Mouse (Mus musculus): ENCODE results near the gene Usp46.

Usp46 gene

GRCm38 (mm10) chr5:74067831-74068713 lies at the start of gene Usp46:
Gene Usp46 (minus strand): TSS chr5:74068431.
- TF ChIP-seq GATA4 (IDR thresholded peaks at IDR 0.05; ENCODE audit: insufficient replicate concordance, low read length): no peak

DNA sequence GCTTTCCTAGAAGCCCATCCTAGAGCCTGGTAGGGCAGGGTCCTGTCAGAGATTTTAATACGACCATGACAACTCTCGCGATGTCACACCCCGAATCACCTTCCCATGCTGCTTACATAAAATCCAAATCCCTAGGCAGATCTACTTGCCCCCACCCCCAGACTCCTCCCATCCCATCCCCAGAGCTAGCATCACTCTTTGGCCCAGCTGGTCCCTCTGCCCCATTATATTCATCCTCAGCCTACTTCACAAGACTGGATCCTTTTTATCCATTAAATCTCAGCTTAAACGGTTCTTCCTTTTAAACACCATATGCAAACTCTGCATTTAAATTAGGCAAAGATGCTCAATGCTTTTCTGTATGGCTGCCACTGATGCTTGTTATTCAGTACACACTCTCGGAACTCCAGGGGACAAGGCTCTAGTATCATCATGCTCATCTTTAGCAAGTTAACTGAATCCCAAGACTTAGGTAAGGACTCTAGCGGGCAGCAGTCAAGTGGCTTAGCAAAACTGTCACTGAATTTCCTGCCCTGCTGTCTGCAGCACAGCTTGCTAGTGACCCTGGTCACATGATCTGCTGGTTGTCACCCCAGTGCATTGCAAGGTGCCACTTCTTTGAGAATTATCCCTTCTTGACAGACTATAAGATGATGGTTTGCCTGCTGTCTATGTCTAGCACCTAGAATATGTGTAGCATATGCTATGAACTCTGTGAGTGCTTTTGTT lies 45.9 kb upstream of the Usp46 start:
- TF ChIP-seq GATA4 (IDR thresholded peaks at IDR 0.05; ENCODE audit: insufficient replicate concordance, low read length): no peak

- no peak for TF ChIP-seq GATA4 (IDR thresholded peaks at IDR 0.05; ENCODE audit: insufficient replicate concordance, low read length)
Observed at GRCm38 (mm10) chr5:74105445-74105844, 37.2 kb upstream of the Usp46 start.

DNA sequence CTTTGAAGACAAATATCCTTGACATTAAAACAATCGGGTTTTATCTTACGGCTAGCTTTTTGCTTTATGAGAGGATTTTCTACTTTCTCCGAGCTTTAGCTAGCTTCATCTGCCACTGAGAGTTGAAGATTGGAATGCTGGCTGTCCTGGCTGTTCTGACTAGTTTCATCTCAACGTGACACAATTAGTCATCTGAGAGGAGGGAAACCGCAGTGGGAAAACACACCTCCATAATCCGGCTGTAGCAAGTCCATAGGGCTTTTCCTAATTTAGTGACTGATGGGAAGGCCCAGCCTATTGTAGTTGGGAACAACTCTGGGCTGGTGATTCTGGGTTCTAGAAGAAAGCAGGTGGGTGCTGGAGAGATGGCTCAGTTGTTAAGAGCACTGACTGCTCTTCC lies 33.5 kb upstream of the Usp46 start:
- TF ChIP-seq GATA4 (IDR thresholded peaks at IDR 0.05; ENCODE audit: insufficient replicate concordance, low read length): no peak

GRCm38 (mm10) chr5:74099046-74099445 lies 30.8 kb upstream of the Usp46 start:
- TF ChIP-seq GATA4 (IDR thresholded peaks at IDR 0.05; ENCODE audit: insufficient replicate concordance, low read length): no peak

DNA sequence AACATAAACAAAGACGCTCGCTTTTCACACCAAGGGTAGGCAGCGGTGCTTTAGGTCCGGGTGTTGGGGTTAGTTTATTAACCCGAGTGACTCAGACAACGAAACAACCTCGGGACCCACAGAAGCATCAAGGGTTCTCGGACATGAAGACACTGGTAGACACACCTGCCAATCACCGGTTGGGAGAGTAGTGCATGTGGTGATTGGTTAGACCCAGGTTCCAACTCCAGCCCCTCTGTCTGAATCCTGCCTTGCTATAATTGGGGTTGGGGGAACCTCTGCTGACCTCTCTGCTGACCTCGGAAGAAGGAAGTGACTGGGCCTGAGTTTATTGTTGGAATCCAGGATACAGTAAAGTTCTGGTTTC lies 29.6 kb upstream of the Usp46 start:
- TF ChIP-seq GATA4 (IDR thresholded peaks at IDR 0.05; ENCODE audit: insufficient replicate concordance, low read length): no peak

GRCm38 (mm10) chr5:74097116-74097853 lies 29.1 kb upstream of the Usp46 start:
- TF ChIP-seq GATA4 (IDR thresholded peaks at IDR 0.05; ENCODE audit: insufficient replicate concordance, low read length): no peak

- TF ChIP-seq GATA4 (IDR thresholded peaks at IDR 0.05; ENCODE audit: insufficient replicate concordance, low read length): no peak
Observed at GRCm38 (mm10) chr5:74096060-74096459, 27.8 kb upstream of the Usp46 start.

- TF ChIP-seq GATA4 (IDR thresholded peaks at IDR 0.05; ENCODE audit: insufficient replicate concordance, low read length): no peak
Observed at GRCm38 (mm10) chr5:74095611-74096010, 27.4 kb upstream of the Usp46 start.

DNA sequence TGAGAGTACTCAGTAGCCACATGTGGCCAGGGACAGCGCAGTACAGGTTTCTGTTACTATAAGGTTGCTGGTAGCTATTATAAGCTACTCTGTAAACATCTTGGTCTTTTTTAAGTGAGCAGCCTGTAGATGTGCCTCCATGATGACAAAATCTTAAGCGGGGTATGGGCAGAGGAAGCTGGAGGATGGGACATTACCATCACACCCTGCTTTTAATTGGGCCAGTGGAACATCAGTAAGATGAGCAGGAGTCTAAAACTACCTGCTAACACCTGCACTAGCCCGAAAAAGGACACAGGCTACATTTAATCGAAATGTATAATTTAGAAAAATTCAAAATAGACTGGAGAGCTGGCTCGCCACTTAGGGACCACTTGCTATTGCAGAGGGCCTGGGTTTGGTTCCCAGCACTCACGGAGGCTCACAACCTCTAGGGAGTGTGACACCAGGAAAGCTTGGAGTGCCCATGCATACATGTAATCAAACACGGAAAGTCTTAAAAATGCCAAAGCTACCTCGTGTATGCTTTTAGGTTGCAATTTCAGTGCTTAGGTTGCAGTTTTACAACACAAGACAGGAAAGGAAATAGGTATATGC lies 26.7 kb upstream of the Usp46 start:
- no peak for TF ChIP-seq GATA4 (IDR thresholded peaks at IDR 0.05; ENCODE audit: insufficient replicate concordance, low read length)

DNA sequence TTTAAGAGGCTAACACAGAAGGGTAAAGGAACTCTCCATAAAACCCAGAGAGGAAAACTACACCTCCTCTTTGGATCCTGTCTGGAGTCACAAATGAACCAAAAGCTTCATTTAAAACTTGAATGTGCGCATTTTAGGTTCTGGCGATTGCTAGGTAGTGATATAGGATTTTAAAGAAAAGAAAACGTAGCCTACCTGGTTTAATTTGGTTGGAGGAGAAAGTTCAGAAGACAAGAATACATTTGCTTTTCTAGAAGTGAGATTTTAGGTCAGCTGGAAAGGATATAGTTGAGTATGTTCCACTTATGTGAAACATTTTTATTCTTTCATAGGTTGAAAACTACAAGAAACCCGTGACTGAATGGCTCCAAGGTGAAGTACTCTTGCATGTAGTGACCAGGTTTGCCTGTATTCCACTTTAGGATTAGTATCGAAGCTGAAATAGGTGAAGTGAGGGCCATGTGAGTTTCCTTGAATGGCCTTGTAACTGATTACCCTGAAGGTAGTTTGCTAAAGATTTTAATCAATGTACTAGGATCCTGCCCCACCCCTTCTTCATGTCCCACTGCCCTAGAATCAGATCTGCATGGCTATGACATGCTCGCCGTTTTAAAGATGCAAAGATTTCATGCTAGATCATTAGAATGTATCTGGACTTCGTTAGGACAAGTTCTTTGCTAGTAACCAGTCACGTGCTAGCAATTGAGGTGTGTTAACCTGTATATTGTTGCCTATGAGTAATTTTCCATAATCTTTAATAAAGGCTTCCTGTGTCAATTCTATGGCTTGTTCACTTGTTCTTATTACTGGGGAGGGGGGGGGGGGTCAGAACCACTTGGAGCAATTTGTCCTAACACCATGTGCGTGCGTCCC lies 25.6 kb upstream of the Usp46 start:
- TF ChIP-seq GATA4 (IDR thresholded peaks at IDR 0.05; ENCODE audit: insufficient replicate concordance, low read length): no peak

- peak; percentile 7; the same call in 1 of the 2 replicates for TF ChIP-seq GATA4 (IDR thresholded peaks at IDR 0.05; ENCODE audit: insufficient replicate concordance, low read length)
Observed at GRCm38 (mm10) chr5:74092833-74093555, 24.8 kb upstream of the Usp46 start.

DNA sequence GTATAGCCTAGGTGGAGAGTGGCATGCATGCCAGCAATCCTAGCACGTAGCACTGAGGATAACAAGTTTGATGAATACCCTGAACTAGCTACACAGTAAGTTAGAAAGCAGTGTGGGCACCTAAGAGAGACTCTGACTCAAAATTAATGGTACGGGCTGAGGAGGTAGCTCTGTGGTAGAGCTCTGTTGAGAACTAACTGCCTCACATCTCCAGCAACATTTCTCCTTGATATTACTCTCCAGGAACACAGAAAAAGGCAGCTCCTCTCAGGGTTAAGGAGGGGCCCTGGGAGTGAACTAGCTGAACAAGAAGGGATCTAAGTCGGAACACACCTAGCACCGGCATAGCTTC lies 24.2 kb upstream of the Usp46 start:
- TF ChIP-seq GATA4 (IDR thresholded peaks at IDR 0.05; ENCODE audit: insufficient replicate concordance, low read length): no peak

DNA sequence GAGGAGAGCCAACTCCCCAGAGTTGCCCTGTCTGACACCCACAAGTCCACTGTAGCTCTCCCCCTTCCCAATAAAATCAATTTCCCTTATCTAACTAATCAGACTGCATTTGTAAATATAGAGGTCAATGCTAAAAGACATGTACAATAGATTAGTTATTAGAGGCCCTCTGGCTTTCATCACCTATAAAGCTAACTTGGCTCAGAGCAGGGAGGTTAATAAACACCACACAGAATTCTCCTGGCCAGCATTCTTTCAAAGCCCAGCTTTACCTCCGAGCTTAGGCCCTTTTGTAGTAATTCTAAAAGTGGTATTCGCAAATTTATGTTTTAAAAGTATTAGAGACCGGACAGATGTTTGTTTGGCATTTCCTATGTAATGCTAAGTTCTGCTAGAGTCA lies 21.4 kb upstream of the Usp46 start:
- TF ChIP-seq GATA4 (IDR thresholded peaks at IDR 0.05; ENCODE audit: insufficient replicate concordance, low read length): peak; percentile 82
